Mouse (Mus musculus): ENCODE data around the gene Cd48. TPM values are rescaled to one million over a fixed set of nuclear protein-coding genes. Genes with fewer than 3 reads are reported as not detected.
"Not testable (repeated sequence)": the region's sequence is repeated elsewhere in the genome, so short reads cannot be mapped to it uniquely, and the experiment has no call there.

The Cd48 gene
- polyA plus RNA-seq, 1 experiment from 2014 or later = 1.4 TPM

GRCm38 (mm10) chr1:171661482-171661881 is 20.3 kb upstream of the Cd48 start:
- no peak overlapping the region for H3K4me3 ChIP-seq
- no peak overlapping the region for H3K27ac ChIP-seq (replicated peaks)
- H3K4me2 ChIP-seq = no peak overlapping the region
- no peaks in the 10 kb centered on the region for H3K4me1 ChIP-seq
- WGBS = 72% methylated on average over 2 of the region's 2 CpGs
- no peaks in the 10 kb centered on the region for H3K9me3 ChIP-seq
- no peaks in the 10 kb centered on the region for H3K27me3 ChIP-seq (replicated peaks)
- ATAC-seq (ENCODE audit: extremely low read depth, insufficient number of reproducible peaks, low FRiP score, low TSS enrichment) = no peak
- no peaks in the 10 kb centered on the region for H3K36me3 ChIP-seq
- H3K9ac ChIP-seq = no peak overlapping the region

- no peak for ATAC-seq (ENCODE audit: extremely low read depth, insufficient number of reproducible peaks, low FRiP score, low TSS enrichment)
- H3K4me2 ChIP-seq = no peak overlapping the region
- H3K36me3 ChIP-seq = no peaks in the 10 kb centered on the region
- H3K27ac ChIP-seq (replicated peaks) = no peak overlapping the region
- H3K9me3 ChIP-seq = no peaks in the 10 kb centered on the region
- no peaks in the 10 kb centered on the region for H3K27me3 ChIP-seq (replicated peaks)
- no peak overlapping the region for H3K4me3 ChIP-seq
- no peaks in the 10 kb centered on the region for H3K4me1 ChIP-seq
- no peak overlapping the region for H3K9ac ChIP-seq
- WGBS = 70% methylated on average over 2 of the region's 2 CpGs
Observed at GRCm38 (mm10) chr1:171663757-171664156, 18.1 kb upstream of the Cd48 start.

GRCm38 (mm10) chr1:171666350-171666749 is 15.5 kb upstream of the Cd48 start:
- no peaks in the 10 kb centered on the region for H3K4me1 ChIP-seq
- no peak overlapping the region for H3K27ac ChIP-seq (replicated peaks)
- no peak overlapping the region for H3K4me2 ChIP-seq
- H3K9ac ChIP-seq = no peak overlapping the region
- 76% methylated on average over 6 of the region's 6 CpGs for WGBS
- no peaks in the 10 kb centered on the region for H3K9me3 ChIP-seq
- ATAC-seq (ENCODE audit: extremely low read depth, insufficient number of reproducible peaks, low FRiP score, low TSS enrichment) = no peak
- H3K4me3 ChIP-seq = no peak overlapping the region
- no peaks in the 10 kb centered on the region for H3K27me3 ChIP-seq (replicated peaks)
- H3K36me3 ChIP-seq = no peaks in the 10 kb centered on the region

- H3K4me1 ChIP-seq = no peaks in the 10 kb centered on the region
- no peak overlapping the region for H3K4me3 ChIP-seq
- no peaks in the 10 kb centered on the region for H3K27me3 ChIP-seq (replicated peaks)
- no peak overlapping the region for H3K9ac ChIP-seq
- H3K36me3 ChIP-seq = no peaks in the 10 kb centered on the region
- no peaks in the 10 kb centered on the region for H3K9me3 ChIP-seq
- no peak overlapping the region for H3K27ac ChIP-seq (replicated peaks)
- H3K4me2 ChIP-seq = no peak overlapping the region
- 58% methylated on average over 1 of the region's 1 CpGs for WGBS
- no peak for ATAC-seq (ENCODE audit: extremely low read depth, insufficient number of reproducible peaks, low FRiP score, low TSS enrichment)
Observed at GRCm38 (mm10) chr1:171667160-171667559, 14.6 kb upstream of the Cd48 start.

- 63% methylated on average over 2 of the region's 2 CpGs for WGBS
- not testable (repeated sequence) for H3K4me1 ChIP-seq; H3K9me3 ChIP-seq; H3K4me3 ChIP-seq; ATAC-seq (ENCODE audit: extremely low read depth, insufficient number of reproducible peaks, low FRiP score, low TSS enrichment); H3K9ac ChIP-seq; H3K27ac ChIP-seq (replicated peaks); H3K36me3 ChIP-seq; H3K4me2 ChIP-seq; H3K27me3 ChIP-seq (replicated peaks)
Observed at GRCm38 (mm10) chr1:171672451-171672850, 9.4 kb upstream of the Cd48 start.

GRCm38 (mm10) chr1:171672854-171673475 is 8.8 kb upstream of the Cd48 start:
- WGBS = 62% methylated on average over 5 of the region's 5 CpGs
- Histone ChIP-seq H3K27me3 (replicated peaks) (no peaks in the 10 kb centered on the region), H3K36me3 (no peaks in the 10 kb centered on the region), H3K27ac (replicated peaks) (no peak overlapping the region), H3K4me3 (no peak overlapping the region), H3K9me3 (no peaks in the 10 kb centered on the region), H3K4me1 (no peaks in the 10 kb centered on the region), H3K9ac (no peak overlapping the region), H3K4me2 (no peak overlapping the region)
- ATAC-seq (ENCODE audit: extremely low read depth, insufficient number of reproducible peaks, low FRiP score, low TSS enrichment) = no peak

GRCm38 (mm10) chr1:171674467-171674866 is 7.3 kb upstream of the Cd48 start:
- no peak overlapping the region for H3K4me3 ChIP-seq
- no peaks in the 10 kb centered on the region for H3K4me1 ChIP-seq
- 66% methylated on average over 1 of the region's 1 CpGs for WGBS
- H3K9ac ChIP-seq = no peak overlapping the region
- no peaks in the 10 kb centered on the region for H3K36me3 ChIP-seq
- no peaks in the 10 kb centered on the region for H3K9me3 ChIP-seq
- H3K4me2 ChIP-seq = no peak overlapping the region
- H3K27me3 ChIP-seq (replicated peaks) = no peaks in the 10 kb centered on the region
- no peak overlapping the region for H3K27ac ChIP-seq (replicated peaks)
- no peak for ATAC-seq (ENCODE audit: extremely low read depth, insufficient number of reproducible peaks, low FRiP score, low TSS enrichment)

GRCm38 (mm10) chr1:171677721-171678120 is 4.1 kb upstream of the Cd48 start:
- WGBS = 53% methylated on average over 1 of the region's 1 CpGs
- Histone ChIP-seq H3K27ac (replicated peaks) (no peak overlapping the region), H3K27me3 (replicated peaks) (no peaks in the 10 kb centered on the region), H3K36me3 (no peaks in the 10 kb centered on the region), H3K9ac (no peak overlapping the region), H3K4me2 (no peak overlapping the region), H3K4me1 (no peaks in the 10 kb centered on the region), H3K4me3 (no peak overlapping the region), H3K9me3 (no peaks in the 10 kb centered on the region)
- no peak for ATAC-seq (ENCODE audit: extremely low read depth, insufficient number of reproducible peaks, low FRiP score, low TSS enrichment)

- Histone ChIP-seq H3K4me1 (no peaks in the 10 kb centered on the region), H3K9me3 (no peaks in the 10 kb centered on the region), H3K27ac (replicated peaks) (no peak overlapping the region), H3K36me3 (no peaks in the 10 kb centered on the region), H3K9ac (no peak overlapping the region), H3K4me2 (no peak overlapping the region), H3K27me3 (replicated peaks) (no peaks in the 10 kb centered on the region), H3K4me3 (no peak overlapping the region)
- 72% methylated on average over 7 of the region's 7 CpGs for WGBS
- no peak for ATAC-seq (ENCODE audit: extremely low read depth, insufficient number of reproducible peaks, low FRiP score, low TSS enrichment)
Observed at GRCm38 (mm10) chr1:171681009-171681408, 800 bp upstream of the Cd48 start.

GRCm38 (mm10) chr1:171684923-171685322 is 3.1 kb downstream of the Cd48 start:
- H3K36me3 ChIP-seq = no peaks in the 10 kb centered on the region
- no peak overlapping the region for H3K4me3 ChIP-seq
- H3K9ac ChIP-seq = no peak overlapping the region
- H3K4me1 ChIP-seq = no peaks in the 10 kb centered on the region
- no peak for ATAC-seq (ENCODE audit: extremely low read depth, insufficient number of reproducible peaks, low FRiP score, low TSS enrichment)
- no peaks in the 10 kb centered on the region for H3K27me3 ChIP-seq (replicated peaks)
- no peak overlapping the region for H3K27ac ChIP-seq (replicated peaks)
- WGBS = 82% methylated on average over 9 of the region's 9 CpGs
- H3K4me2 ChIP-seq = no peak overlapping the region
- H3K9me3 ChIP-seq = no peaks in the 10 kb centered on the region

- no peak overlapping the region for H3K4me2 ChIP-seq
- no peak overlapping the region for H3K4me3 ChIP-seq
- H3K9me3 ChIP-seq = no peaks in the 10 kb centered on the region
- no peaks in the 10 kb centered on the region for H3K4me1 ChIP-seq
- H3K27me3 ChIP-seq (replicated peaks) = no peaks in the 10 kb centered on the region
- 71% methylated on average over 4 of the region's 4 CpGs for WGBS
- no peaks in the 10 kb centered on the region for H3K36me3 ChIP-seq
- H3K9ac ChIP-seq = no peak overlapping the region
- no peak for ATAC-seq (ENCODE audit: extremely low read depth, insufficient number of reproducible peaks, low FRiP score, low TSS enrichment)
- H3K27ac ChIP-seq (replicated peaks) = no peak overlapping the region
Observed at GRCm38 (mm10) chr1:171687320-171687719, 5.5 kb downstream of the Cd48 start.

- H3K27ac ChIP-seq (replicated peaks) = no peak overlapping the region
- H3K4me2 ChIP-seq = no peak overlapping the region
- no peaks in the 10 kb centered on the region for H3K4me1 ChIP-seq
- H3K36me3 ChIP-seq = no peaks in the 10 kb centered on the region
- H3K9ac ChIP-seq = no peak overlapping the region
- H3K27me3 ChIP-seq (replicated peaks) = no peaks in the 10 kb centered on the region
- WGBS = 65% methylated on average over 1 of the region's 1 CpGs
- no peak for ATAC-seq (ENCODE audit: extremely low read depth, insufficient number of reproducible peaks, low FRiP score, low TSS enrichment)
- H3K4me3 ChIP-seq = no peak overlapping the region
- H3K9me3 ChIP-seq = no peaks in the 10 kb centered on the region
Observed at GRCm38 (mm10) chr1:171693918-171694317, 12.1 kb downstream of the Cd48 start.
